Mouse (Mus musculus): ENCODE measurements at regions not wholly inside any gene's neighbourhood (a gene's known extent, or its start where the extent isn't known, plus 50 kb on each side); places are given as distances from the start of the nearest gene placed in this dataset.

DNA sequence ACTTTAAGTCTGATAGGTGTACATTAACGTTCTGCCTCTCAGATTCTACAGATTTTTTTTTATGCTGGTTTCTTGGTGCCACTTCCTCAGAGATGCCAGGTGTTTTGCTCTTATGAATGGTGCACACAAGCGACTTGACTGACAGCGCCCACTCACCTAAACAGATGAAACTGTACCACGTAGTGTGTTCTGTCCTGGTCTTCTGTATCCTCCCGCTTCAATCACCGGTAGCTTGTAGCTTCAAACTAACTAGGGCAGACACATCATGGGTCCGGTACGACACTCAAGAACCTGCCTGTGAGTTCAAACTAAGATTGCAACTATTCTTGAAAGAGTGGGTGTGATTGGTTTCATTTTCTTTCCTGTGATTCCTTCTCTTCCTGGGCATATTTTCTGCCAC is 198.0 kb upstream of the Satb1 start:
- Histone ChIP-seq H3K4me3 (replicated peaks; ENCODE audit: low read length) (no peak overlapping the region), H3K9ac (ENCODE audit: low read length) (no peak overlapping the region), H3K4me1 (ENCODE audit: control insufficient read depth, insufficient read depth, low read length) (no peaks in the 10 kb centered on the region), H3K9me3 (replicated peaks; ENCODE audit: control insufficient read depth, low read length) (no peaks in the 10 kb centered on the region), H3K27me3 (ENCODE audit: control insufficient read depth, insufficient read depth, low read length) (no peaks in the 10 kb centered on the region), H3K27ac (ENCODE audit: low read length) (no peak overlapping the region), H3K36me3 (ENCODE audit: control insufficient read depth, insufficient read depth, low read length) (no peaks in the 10 kb centered on the region), H3K4me2 (ENCODE audit: low read depth, low read length) (no peak overlapping the region)
- WGBS, result 84% methylated on average over 8 of the region's 8 CpGs
- ATAC-seq (ENCODE audit: insufficient read depth, low FRiP score), result no peak

DNA sequence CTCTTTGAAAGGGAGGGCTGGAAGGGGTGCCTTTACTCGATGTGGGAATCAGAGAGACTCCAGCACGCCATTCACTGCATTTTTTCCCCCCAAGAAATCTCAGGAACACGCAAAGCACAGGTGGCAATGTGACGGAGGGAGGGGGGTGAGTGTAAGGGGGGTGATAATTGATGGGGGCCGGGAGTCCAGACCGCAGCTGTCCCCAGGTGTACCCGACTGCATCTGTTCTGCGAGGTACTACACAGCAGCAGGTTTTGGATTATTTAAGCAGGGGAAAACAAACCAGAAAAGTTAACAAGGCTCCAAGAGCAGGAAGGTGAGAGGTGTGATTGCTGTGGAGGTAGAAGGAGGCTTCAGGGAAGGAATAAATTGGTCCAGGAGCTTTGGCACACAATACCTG is 153.8 kb upstream of the Satb1 start:
- no peak overlapping the region for H3K4me3 ChIP-seq (replicated peaks; ENCODE audit: low read length)
- ATAC-seq (ENCODE audit: insufficient read depth, low FRiP score), result no peak
- no peaks in the 10 kb centered on the region for H3K36me3 ChIP-seq (ENCODE audit: control insufficient read depth, insufficient read depth, low read length)
- H3K27me3 ChIP-seq (ENCODE audit: control insufficient read depth, insufficient read depth, low read length), result no peaks in the 10 kb centered on the region
- no peaks in the 10 kb centered on the region for H3K9me3 ChIP-seq (replicated peaks; ENCODE audit: control insufficient read depth, low read length)
- H3K4me1 ChIP-seq (ENCODE audit: control insufficient read depth, insufficient read depth, low read length), result no peaks in the 10 kb centered on the region
- no peak overlapping the region for H3K27ac ChIP-seq (ENCODE audit: low read length)
- 52% methylated on average over 8 of the region's 8 CpGs for WGBS
- no peak overlapping the region for H3K9ac ChIP-seq (ENCODE audit: low read length)
- H3K4me2 ChIP-seq (ENCODE audit: low read depth, low read length), result no peak overlapping the region

DNA sequence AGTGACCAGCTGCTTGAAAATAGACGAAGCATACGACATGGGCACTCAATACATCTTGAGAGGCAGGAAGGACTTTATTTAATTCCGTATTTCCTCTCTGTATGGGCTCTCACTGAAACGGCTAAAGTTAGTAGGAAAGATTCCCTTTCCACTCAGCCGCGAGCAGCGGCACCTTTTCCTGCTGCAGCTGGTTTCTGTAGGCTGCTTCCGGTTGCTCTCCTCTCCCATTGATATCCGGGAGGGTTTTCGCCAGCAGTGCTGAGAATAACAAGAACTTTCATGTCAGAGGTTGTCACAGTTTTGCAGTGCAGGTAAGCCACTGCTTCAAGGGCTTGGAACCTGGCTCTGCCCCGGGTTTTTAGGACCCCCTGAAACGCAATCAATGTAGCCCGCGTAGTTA is 153.1 kb upstream of the Satb1 start:
- no peaks in the 10 kb centered on the region for H3K9me3 ChIP-seq (replicated peaks; ENCODE audit: control insufficient read depth, low read length)
- H3K36me3 ChIP-seq (ENCODE audit: control insufficient read depth, insufficient read depth, low read length), result no peaks in the 10 kb centered on the region
- no peak overlapping the region for H3K9ac ChIP-seq (ENCODE audit: low read length)
- no peaks in the 10 kb centered on the region for H3K27me3 ChIP-seq (ENCODE audit: control insufficient read depth, insufficient read depth, low read length)
- WGBS, result 59% methylated on average over 14 of the region's 14 CpGs
- H3K4me3 ChIP-seq (replicated peaks; ENCODE audit: low read length), result no peak overlapping the region
- no peaks in the 10 kb centered on the region for H3K4me1 ChIP-seq (ENCODE audit: control insufficient read depth, insufficient read depth, low read length)
- no peak for ATAC-seq (ENCODE audit: insufficient read depth, low FRiP score)
- no peak overlapping the region for H3K27ac ChIP-seq (ENCODE audit: low read length)
- no peak overlapping the region for H3K4me2 ChIP-seq (ENCODE audit: low read depth, low read length)

DNA sequence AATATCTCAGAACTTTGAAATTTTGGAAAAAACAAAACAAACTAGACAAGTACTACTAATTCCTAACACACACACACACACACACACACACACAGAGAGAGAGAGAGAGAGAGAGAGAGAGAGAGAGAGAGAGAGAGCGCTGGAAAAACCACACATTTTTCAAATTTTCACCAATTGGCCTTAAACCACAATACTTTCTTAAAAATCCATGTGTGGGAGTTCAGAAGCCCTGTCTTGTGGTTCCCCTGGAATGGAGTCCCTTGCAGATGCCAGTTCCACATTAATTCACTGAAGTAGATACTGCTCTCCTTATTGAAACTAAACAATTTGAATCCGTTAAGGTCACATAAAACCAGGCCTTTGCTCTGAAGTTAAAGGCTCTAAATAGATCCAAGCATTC is 146.0 kb upstream of the Satb1 start:
- H3K9ac ChIP-seq (ENCODE audit: low read length), result no peak overlapping the region
- no peaks in the 10 kb centered on the region for H3K4me1 ChIP-seq (ENCODE audit: control insufficient read depth, insufficient read depth, low read length)
- H3K4me2 ChIP-seq (ENCODE audit: low read depth, low read length), result no peak overlapping the region
- 84% methylated on average over 2 of the region's 2 CpGs for WGBS
- H3K27ac ChIP-seq (ENCODE audit: low read length), result no peak overlapping the region
- H3K27me3 ChIP-seq (ENCODE audit: control insufficient read depth, insufficient read depth, low read length), result no peaks in the 10 kb centered on the region
- H3K36me3 ChIP-seq (ENCODE audit: control insufficient read depth, insufficient read depth, low read length), result no peaks in the 10 kb centered on the region
- H3K9me3 ChIP-seq (replicated peaks; ENCODE audit: control insufficient read depth, low read length), result no peaks in the 10 kb centered on the region
- no peak overlapping the region for H3K4me3 ChIP-seq (replicated peaks; ENCODE audit: low read length)
- no peak for ATAC-seq (ENCODE audit: insufficient read depth, low FRiP score)

DNA sequence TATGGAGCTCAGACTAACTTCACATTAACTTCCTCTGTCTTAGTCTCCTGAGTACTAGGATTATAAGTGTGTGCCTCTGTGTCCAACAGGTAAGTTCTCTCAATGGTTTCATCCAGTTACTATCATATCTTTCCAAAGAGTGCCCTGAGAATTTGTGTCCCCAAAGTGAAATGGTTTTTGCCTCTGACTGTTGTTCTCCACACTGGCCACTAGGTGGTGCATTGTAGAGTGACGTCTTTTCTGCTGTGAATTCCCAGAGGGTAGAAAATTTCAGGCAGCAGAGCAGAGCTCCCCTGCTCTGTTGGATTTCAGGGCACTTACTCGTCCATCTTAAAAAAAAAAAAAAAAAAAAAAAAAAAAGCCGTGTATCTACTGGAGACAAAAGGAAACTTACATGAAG is 138.4 kb upstream of the Satb1 start:
- Histone ChIP-seq H3K4me2 (ENCODE audit: low read depth, low read length) (no peak overlapping the region), H3K4me3 (replicated peaks; ENCODE audit: low read length) (no peak overlapping the region), H3K27me3 (ENCODE audit: control insufficient read depth, insufficient read depth, low read length) (no peaks in the 10 kb centered on the region), H3K27ac (ENCODE audit: low read length) (no peak overlapping the region), H3K4me1 (ENCODE audit: control insufficient read depth, insufficient read depth, low read length) (no peaks in the 10 kb centered on the region), H3K9me3 (replicated peaks; ENCODE audit: control insufficient read depth, low read length) (no peaks in the 10 kb centered on the region), H3K36me3 (ENCODE audit: control insufficient read depth, insufficient read depth, low read length) (no peaks in the 10 kb centered on the region), H3K9ac (ENCODE audit: low read length) (no peak overlapping the region)
- 48% methylated on average over 3 of the region's 3 CpGs for WGBS
- ATAC-seq (ENCODE audit: insufficient read depth, low FRiP score), result no peak

DNA sequence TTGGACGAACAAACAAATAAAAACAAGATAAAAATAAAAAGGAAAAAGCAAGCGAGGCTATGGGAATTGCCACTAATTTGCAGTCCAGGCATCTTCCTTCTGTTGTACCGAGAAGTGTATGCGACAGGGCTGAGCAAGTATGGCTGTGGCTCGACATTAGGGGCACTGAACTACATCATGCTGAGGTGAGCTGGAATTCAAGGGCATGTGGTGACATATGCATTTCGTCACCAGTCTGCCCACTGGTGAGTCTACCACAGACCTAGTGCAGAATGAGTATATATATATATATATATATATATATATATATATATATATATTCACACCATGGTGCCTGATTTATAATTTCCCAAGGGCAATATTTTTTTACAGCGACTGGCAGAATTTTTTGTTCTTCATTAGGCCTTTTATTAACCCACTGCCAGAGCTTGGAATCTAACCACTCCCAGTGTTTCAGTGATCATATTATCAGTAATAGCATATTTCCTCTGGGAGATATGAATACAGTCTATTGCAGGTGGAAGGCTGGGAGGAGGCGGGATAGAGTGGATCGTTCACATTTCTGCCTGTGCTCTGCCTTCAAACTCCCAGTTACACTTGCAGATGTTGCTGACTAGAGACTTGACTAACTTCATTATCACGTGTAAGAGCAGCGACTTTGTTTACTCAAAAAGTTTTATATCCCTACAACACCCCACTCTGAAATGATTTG is 133.6 kb upstream of the Satb1 start:
- no peaks in the 10 kb centered on the region for H3K9me3 ChIP-seq (replicated peaks; ENCODE audit: control insufficient read depth, low read length)
- no peak overlapping the region for H3K9ac ChIP-seq (ENCODE audit: low read length)
- ATAC-seq (ENCODE audit: insufficient read depth, low FRiP score), result no peak
- 86% methylated on average over 11 of the region's 11 CpGs for WGBS
- H3K27ac ChIP-seq (ENCODE audit: low read length), result no peak overlapping the region
- H3K27me3 ChIP-seq (ENCODE audit: control insufficient read depth, insufficient read depth, low read length), result no peaks in the 10 kb centered on the region
- H3K4me1 ChIP-seq (ENCODE audit: control insufficient read depth, insufficient read depth, low read length), result no peaks in the 10 kb centered on the region
- no peaks in the 10 kb centered on the region for H3K36me3 ChIP-seq (ENCODE audit: control insufficient read depth, insufficient read depth, low read length)
- H3K4me2 ChIP-seq (ENCODE audit: low read depth, low read length), result no peak overlapping the region
- H3K4me3 ChIP-seq (replicated peaks; ENCODE audit: low read length), result no peak overlapping the region

DNA sequence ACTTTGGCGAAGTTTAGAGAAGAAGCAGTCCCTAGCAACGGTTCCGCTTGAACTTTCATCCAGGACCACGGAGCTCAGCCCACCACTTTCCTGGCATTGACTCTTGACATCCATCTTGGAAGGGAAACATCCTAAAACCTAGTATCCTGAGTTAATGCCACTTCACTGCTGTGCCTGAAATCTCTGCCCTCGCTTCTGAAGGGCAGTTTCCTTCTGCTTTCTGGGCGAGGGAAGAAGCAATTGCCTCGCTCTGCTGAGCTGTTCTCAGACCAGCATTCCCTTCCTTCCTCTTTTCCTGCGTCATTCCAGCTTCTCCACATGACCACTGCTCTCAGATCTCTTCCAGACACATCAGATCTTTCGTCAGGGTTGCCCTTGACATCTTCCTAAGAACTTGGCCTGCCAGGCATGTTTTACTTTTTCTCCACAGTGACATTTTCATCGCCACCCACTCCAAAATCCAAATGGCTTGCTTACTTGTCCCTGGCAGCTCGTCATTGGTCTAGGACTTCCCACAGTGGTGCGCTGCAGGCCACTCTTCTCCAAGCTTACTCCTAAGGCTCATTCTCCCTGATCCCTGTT is 129.5 kb upstream of the Satb1 start:
- H3K9ac ChIP-seq (ENCODE audit: low read length), result no peak overlapping the region
- ATAC-seq (ENCODE audit: insufficient read depth, low FRiP score), result no peak
- H3K27ac ChIP-seq (ENCODE audit: low read length), result no peak overlapping the region
- no peaks in the 10 kb centered on the region for H3K4me1 ChIP-seq (ENCODE audit: control insufficient read depth, insufficient read depth, low read length)
- H3K4me3 ChIP-seq (replicated peaks; ENCODE audit: low read length), result no peak overlapping the region
- H3K27me3 ChIP-seq (ENCODE audit: control insufficient read depth, insufficient read depth, low read length), result no peaks in the 10 kb centered on the region
- WGBS, result 68% methylated on average over 12 of the region's 12 CpGs
- H3K36me3 ChIP-seq (ENCODE audit: control insufficient read depth, insufficient read depth, low read length), result no peaks in the 10 kb centered on the region
- H3K4me2 ChIP-seq (ENCODE audit: low read depth, low read length), result no peak overlapping the region
- no peaks in the 10 kb centered on the region for H3K9me3 ChIP-seq (replicated peaks; ENCODE audit: control insufficient read depth, low read length)

DNA sequence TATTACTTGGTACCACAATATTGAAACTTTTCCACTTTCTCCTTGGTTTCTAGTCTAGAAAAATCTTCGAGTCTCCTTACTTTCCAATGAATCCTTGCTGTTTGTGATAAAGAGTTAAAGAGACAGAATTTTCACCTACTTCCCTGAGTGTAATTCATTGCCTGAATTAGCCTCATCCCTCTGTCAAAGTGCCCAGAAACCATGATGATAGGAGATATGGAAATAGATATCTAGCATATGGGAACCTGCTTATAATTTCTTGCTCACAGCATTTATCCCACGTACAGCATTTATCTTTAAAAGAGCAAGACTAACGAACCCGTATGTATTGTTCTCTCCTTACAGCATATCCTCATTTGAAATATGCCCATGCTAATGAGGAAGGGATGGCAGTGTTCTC is 128.2 kb upstream of the Satb1 start:
- 82% methylated on average over 4 of the region's 4 CpGs for WGBS

DNA sequence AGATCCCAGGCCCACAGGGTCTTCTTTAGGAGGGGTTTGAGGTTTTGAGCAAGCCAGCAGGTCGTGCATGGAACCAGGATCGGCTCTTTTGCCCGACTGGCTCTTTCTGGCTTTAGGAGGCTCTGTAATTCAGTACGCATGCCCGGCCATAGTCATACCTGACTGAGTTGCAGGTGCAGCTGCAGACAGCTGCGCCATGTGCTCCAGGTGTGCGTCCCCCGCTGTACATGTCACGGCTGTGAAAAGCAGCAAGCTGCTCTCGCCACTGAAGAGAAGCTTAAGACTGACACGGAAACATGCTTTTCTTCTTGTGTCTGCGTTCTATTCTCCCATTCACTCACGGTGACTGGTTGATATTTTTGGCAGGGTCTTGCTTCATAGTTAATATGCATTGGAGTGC is 123.2 kb upstream of the Satb1 start:
- Histone ChIP-seq H3K4me2 (ENCODE audit: low read depth, low read length) (no peak overlapping the region), H3K4me3 (replicated peaks; ENCODE audit: low read length) (no peak overlapping the region), H3K4me1 (ENCODE audit: control insufficient read depth, insufficient read depth, low read length) (no peaks in the 10 kb centered on the region), H3K36me3 (ENCODE audit: control insufficient read depth, insufficient read depth, low read length) (no peaks in the 10 kb centered on the region), H3K27me3 (ENCODE audit: control insufficient read depth, insufficient read depth, low read length) (no peaks in the 10 kb centered on the region), H3K9ac (ENCODE audit: low read length) (no peak overlapping the region), H3K9me3 (replicated peaks; ENCODE audit: control insufficient read depth, low read length) (no peaks in the 10 kb centered on the region), H3K27ac (ENCODE audit: low read length) (no peak overlapping the region)
- ATAC-seq (ENCODE audit: insufficient read depth, low FRiP score), result no peak
- WGBS, result 85% methylated on average over 13 of the region's 13 CpGs

More for the DNA sequence above, 128.2 kb upstream of the Satb1 start:
- Histone ChIP-seq H3K4me2 (ENCODE audit: low read depth, low read length) (no peak overlapping the region), H3K4me3 (replicated peaks; ENCODE audit: low read length) (no peak overlapping the region), H3K4me1 (ENCODE audit: control insufficient read depth, insufficient read depth, low read length) (no peaks in the 10 kb centered on the region), H3K9me3 (replicated peaks; ENCODE audit: control insufficient read depth, low read length) (no peaks in the 10 kb centered on the region), H3K9ac (ENCODE audit: low read length) (no peak overlapping the region), H3K27me3 (ENCODE audit: control insufficient read depth, insufficient read depth, low read length) (no peaks in the 10 kb centered on the region), H3K27ac (ENCODE audit: low read length) (no peak overlapping the region), H3K36me3 (ENCODE audit: control insufficient read depth, insufficient read depth, low read length) (no peaks in the 10 kb centered on the region)
- no peak for ATAC-seq (ENCODE audit: insufficient read depth, low FRiP score)

All from stomach, embryonic 16.5 days (tissue).